Mouse (Mus musculus): ENCODE data around the gene Gsdmc3. TPM values are rescaled to one million over a fixed set of nuclear protein-coding genes. Genes with fewer than 3 reads are reported as not detected.
"Not testable (repeated sequence)": the region's sequence is repeated elsewhere in the genome, so short reads cannot be mapped to it uniquely, and the experiment has no call there.

Gene Gsdmc3
- not detected in 2 replicates for polyA plus RNA-seq (2016; fragmentation: Nextera tagmentation; extraction: Ambion mirVana)

- H3K4me3 ChIP-seq; H3K27me3 ChIP-seq (ENCODE audit: low read depth, poor library complexity, severe bottlenecking); DNase-seq (ENCODE audit: low spot score); H3K27ac ChIP-seq; H3K4me1 ChIP-seq; H3K36me3 ChIP-seq; H3K9me3 ChIP-seq (replicated peaks): not testable (repeated sequence)
- 94% methylated on average over 1 of the region's 3 CpGs for WGBS
Measured at GRCm38 (mm10) chr15:63878458-63878857, at the start of gene Gsdmc3. TSS of gene Gsdmc3 (minus strand) at chr15:63878558.

DNA sequence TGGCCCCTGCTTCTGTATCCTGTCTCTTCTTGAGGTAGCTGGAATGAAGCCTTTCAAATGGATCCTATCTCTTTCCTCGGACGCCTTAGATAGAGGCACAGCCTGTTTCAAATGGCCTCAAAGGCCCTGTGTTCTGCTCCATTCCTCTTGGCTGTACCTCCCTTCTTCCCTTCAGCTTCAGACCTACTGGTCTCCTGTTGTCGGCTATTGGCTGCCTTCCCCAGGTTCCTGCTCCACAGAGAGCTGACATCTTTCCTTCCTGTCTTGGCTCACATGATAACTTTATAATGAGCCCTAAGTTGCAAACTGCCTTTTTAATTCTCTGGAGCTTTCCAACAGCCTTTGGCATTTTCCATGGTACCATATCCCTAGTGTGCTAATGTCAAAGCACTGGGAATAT is 47.8 kb upstream of the Gsdmc3 start:
- DNase-seq (ENCODE audit: low spot score): no peak
- H3K36me3 ChIP-seq: peaks cover 27% of the 10 kb centered on the region
- 93% methylated on average over 3 of the region's 3 CpGs for WGBS

GRCm38 (mm10) chr15:63924484-63924883 is 46.1 kb upstream of the Gsdmc3 start:
- Histone ChIP-seq H3K36me3 (peaks cover 12% of the 10 kb centered on the region), H3K4me3 (no peak overlapping the region), H3K4me1 (no peaks in the 10 kb centered on the region), H3K27me3 (ENCODE audit: low read depth, poor library complexity, severe bottlenecking) (no peaks in the 10 kb centered on the region), H3K27ac (no peak overlapping the region), H3K9me3 (replicated peaks) (no peaks in the 10 kb centered on the region)
- WGBS: 88% methylated on average over 1 of the region's 1 CpGs
- no peak for DNase-seq (ENCODE audit: low spot score)

More for the DNA sequence above, 47.8 kb upstream of the Gsdmc3 start:
- Histone ChIP-seq H3K4me1 (no peaks in the 10 kb centered on the region), H3K4me3 (no peak overlapping the region), H3K9me3 (replicated peaks) (no peaks in the 10 kb centered on the region), H3K27me3 (ENCODE audit: low read depth, poor library complexity, severe bottlenecking) (no peaks in the 10 kb centered on the region), H3K27ac (no peak overlapping the region)

DNA sequence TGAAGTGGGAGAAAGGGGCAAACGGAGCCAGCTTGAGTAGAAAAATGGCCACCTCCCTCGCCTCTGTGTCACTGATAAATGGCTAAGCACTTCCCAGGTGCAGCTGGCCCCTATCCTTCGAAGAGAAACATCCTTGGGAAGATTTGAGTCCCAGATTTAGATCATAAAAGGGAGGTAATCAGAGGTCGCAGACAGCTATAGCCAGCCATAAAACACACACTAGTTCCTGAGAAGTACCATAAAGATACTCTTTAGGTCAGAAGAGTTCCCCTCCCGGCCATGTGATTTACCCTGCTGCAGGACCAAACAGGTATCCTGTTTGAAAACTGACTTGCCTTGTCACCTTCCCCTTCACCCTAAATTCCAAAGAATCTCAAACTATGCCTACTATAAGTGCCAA is 43.3 kb upstream of the Gsdmc3 start:
- H3K4me1 ChIP-seq; H3K27me3 ChIP-seq (ENCODE audit: low read depth, poor library complexity, severe bottlenecking); H3K9me3 ChIP-seq (replicated peaks); H3K36me3 ChIP-seq; H3K27ac ChIP-seq; DNase-seq (ENCODE audit: low spot score); H3K4me3 ChIP-seq: not testable (repeated sequence)
- 46% methylated on average over 3 of the region's 5 CpGs for WGBS

- H3K27ac ChIP-seq; H3K9me3 ChIP-seq (replicated peaks); H3K27me3 ChIP-seq (ENCODE audit: low read depth, poor library complexity, severe bottlenecking); H3K4me1 ChIP-seq; H3K36me3 ChIP-seq; H3K4me3 ChIP-seq; DNase-seq (ENCODE audit: low spot score): not testable (repeated sequence)
- 84% methylated on average over 2 of the region's 2 CpGs for WGBS
Measured at GRCm38 (mm10) chr15:63919728-63920127, 41.4 kb upstream of the Gsdmc3 start.

DNA sequence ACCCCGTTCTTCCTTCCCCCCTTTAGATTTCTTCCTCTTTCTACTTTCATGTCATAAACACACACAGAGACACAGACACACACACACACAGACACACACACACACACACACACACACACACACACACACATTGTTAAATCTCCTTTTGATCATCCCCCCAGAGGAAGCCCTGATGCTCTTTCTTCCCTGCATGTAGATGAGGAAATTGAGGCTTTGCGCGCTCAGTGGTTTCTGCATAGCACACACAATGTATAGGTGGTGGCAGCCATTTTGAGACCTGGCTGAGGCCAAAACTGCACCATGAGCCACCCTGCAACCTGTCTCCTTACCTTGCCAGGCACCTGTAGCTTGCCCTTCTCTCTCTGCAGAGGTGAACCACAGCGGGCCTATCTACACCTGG is 38.2 kb upstream of the Gsdmc3 start:
- not testable (repeated sequence) for H3K36me3 ChIP-seq; H3K4me1 ChIP-seq; H3K27ac ChIP-seq; H3K4me3 ChIP-seq; H3K9me3 ChIP-seq (replicated peaks); H3K27me3 ChIP-seq (ENCODE audit: low read depth, poor library complexity, severe bottlenecking); DNase-seq (ENCODE audit: low spot score)
- WGBS: 89% methylated on average over 4 of the region's 4 CpGs

GRCm38 (mm10) chr15:63912197-63912596 is 33.8 kb upstream of the Gsdmc3 start, which contains the start of gene Gsdmc4:
TSS of gene Gsdmc4 (minus strand) at chr15:63912297.
- not testable (repeated sequence) for H3K4me3 ChIP-seq; DNase-seq (ENCODE audit: low spot score); H3K27me3 ChIP-seq (ENCODE audit: low read depth, poor library complexity, severe bottlenecking); H3K4me1 ChIP-seq; H3K36me3 ChIP-seq; H3K27ac ChIP-seq; H3K9me3 ChIP-seq (replicated peaks)
- 91% methylated on average over 2 of the region's 2 CpGs for WGBS

- H3K9me3 ChIP-seq (replicated peaks); H3K27ac ChIP-seq; H3K4me1 ChIP-seq; DNase-seq (ENCODE audit: low spot score); H3K4me3 ChIP-seq; H3K27me3 ChIP-seq (ENCODE audit: low read depth, poor library complexity, severe bottlenecking); H3K36me3 ChIP-seq: not testable (repeated sequence)
Measured at GRCm38 (mm10) chr15:63909896-63910295, 31.5 kb upstream of the Gsdmc3 start.

GRCm38 (mm10) chr15:63895560-63896353 is 17.4 kb upstream of the Gsdmc3 start:
- not testable (repeated sequence) for H3K27ac ChIP-seq; H3K9me3 ChIP-seq (replicated peaks); H3K36me3 ChIP-seq; H3K4me3 ChIP-seq; H3K4me1 ChIP-seq; H3K27me3 ChIP-seq (ENCODE audit: low read depth, poor library complexity, severe bottlenecking)
- peak; percentile 42 for DNase-seq (ENCODE audit: low spot score)
- 41% methylated on average over 9 of the region's 9 CpGs for WGBS

DNA sequence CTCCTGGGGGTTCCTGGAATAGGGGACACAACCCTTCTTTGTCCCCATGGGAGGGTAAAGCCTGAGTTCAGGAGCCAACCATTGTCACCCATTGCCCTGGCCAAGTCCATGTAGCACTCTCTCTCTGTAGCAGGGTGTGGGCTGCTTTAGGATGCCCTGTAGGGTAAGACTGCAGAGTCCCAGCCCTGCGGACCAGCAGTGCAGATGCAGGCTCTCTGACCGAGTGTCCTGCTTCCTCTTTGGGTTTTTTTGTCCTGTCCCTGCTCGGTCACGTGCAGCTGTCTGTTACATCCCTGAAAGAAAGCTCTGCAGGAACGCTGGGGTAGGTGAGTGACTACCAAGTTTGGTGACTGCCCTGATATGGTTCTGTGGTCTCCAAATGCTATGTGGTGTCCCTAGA is 10.1 kb upstream of the Gsdmc3 start:
- not testable (repeated sequence) for H3K4me1 ChIP-seq; H3K27ac ChIP-seq; H3K36me3 ChIP-seq; H3K27me3 ChIP-seq (ENCODE audit: low read depth, poor library complexity, severe bottlenecking); H3K9me3 ChIP-seq (replicated peaks); H3K4me3 ChIP-seq
- 85% methylated on average over 5 of the region's 5 CpGs for WGBS
- peak; percentile 6 for DNase-seq (ENCODE audit: low spot score)

DNA sequence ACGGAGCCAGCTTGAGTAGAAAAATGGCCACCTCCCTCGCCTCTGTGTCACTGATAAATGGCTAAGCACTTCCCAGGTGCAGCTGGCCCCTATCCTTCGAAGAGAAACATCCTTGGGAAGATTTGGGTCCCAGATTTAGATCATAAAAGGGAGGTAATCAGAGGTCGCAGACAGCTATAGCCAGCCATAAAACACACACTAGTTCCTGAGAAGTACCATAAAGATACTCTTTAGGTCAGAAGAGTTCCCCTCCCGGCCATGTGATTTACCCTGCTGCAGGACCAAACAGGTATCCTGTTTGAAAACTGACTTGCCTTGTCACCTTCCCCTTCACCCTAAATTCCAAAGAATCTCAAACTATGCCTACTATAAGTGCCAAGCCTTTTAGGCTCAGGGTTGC is 9.6 kb upstream of the Gsdmc3 start:
- H3K4me3 ChIP-seq; H3K36me3 ChIP-seq; H3K27me3 ChIP-seq (ENCODE audit: low read depth, poor library complexity, severe bottlenecking); DNase-seq (ENCODE audit: low spot score); H3K9me3 ChIP-seq (replicated peaks); H3K4me1 ChIP-seq; H3K27ac ChIP-seq: not testable (repeated sequence)
- WGBS: no CpG with 5 or more reads among the region's 5 CpGs

- not testable (repeated sequence) for H3K4me3 ChIP-seq; H3K27ac ChIP-seq; H3K9me3 ChIP-seq (replicated peaks); H3K36me3 ChIP-seq; DNase-seq (ENCODE audit: low spot score); H3K27me3 ChIP-seq (ENCODE audit: low read depth, poor library complexity, severe bottlenecking); H3K4me1 ChIP-seq
Measured at GRCm38 (mm10) chr15:63876160-63876559, 2.2 kb downstream of the Gsdmc3 start.

DNA sequence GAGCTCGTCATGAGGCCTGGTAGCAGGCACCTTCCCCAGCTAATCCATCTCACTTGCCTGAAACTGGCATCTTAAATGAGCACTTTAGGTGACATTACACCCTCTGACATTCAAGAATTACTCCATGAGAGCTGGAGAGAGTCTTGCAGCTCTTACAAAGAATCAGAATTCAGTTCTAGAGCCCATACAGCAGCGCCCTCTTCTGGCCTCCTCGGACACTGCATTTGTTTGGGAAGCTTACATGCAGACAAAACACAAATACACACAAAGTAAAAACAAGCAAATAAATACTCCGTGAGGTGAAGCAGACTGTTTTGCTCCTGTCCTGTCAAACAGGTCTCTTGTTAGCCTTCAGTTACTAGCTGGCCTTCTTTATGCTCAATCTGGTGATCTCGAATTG is 16.4 kb downstream of the Gsdmc3 start:
- DNase-seq (ENCODE audit: low spot score): peak; percentile 45
- WGBS: 40% methylated on average over 5 of the region's 5 CpGs

More for the DNA sequence above, 16.4 kb downstream of the Gsdmc3 start:
- not testable (repeated sequence) for H3K27me3 ChIP-seq (ENCODE audit: low read depth, poor library complexity, severe bottlenecking); H3K9me3 ChIP-seq (replicated peaks); H3K36me3 ChIP-seq; H3K4me1 ChIP-seq; H3K27ac ChIP-seq; H3K4me3 ChIP-seq
